Mouse (Mus musculus) cerebellum, adult 11-12 months (tissue): ENCODE data around the gene Aig1.
A peak's percentile ranks its signal among the peaks of the same experiment; 100 is the strongest.

Source experiments
- DNase-seq: peaks from one replicate; pipeline ENCODE4 v3.0.0; 2022

Aig1 gene

GRCm38 (mm10) chr10:13774910-13775309, 93.9 kb downstream of the Aig1 start:
- no peak for DNase-seq

GRCm38 (mm10) chr10:13770720-13771119, 98.1 kb downstream of the Aig1 start:
- peak; percentile 43 for DNase-seq

DNA sequence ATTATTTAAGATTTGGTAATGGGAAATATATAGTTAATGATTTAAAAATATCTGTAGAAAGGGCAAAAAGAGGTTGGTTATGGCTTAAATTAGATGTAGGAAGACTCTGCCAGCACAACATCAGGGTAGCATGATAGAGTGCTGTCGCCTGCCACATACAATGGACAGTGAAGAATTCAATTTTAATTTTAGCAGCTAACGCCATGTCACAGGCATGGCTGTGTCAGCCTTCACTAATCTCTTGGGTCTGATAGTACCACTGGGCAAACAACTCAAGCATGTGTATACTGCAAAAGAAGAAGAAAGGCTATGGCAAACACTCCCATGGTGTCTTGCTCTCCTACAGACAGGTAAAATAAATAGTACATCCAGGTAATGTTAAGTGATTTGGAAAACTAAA, 99.0 kb downstream of the Aig1 start:
- DNase-seq = no peak

GRCm38 (mm10) chr10:13768866-13769265, 99.9 kb downstream of the Aig1 start:
- DNase-seq = no peak

DNA sequence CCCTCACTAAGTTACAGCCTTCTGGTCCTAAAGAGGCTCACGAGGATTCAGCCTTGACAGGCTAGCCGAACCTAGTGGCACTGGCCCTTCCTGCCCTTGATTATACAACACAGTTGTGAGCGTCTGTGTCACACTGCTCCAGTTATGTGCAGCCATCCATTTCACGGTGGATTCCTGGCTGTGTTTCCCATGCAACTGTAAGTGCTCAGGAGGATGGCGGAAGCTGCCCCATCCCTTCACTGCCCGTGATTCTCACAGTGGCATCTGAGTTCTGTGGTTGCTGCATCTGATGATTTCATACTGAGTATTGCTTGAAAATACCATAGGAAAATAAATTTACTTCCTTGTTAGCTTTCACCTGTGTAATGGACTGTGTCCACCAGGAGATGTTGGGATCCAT, 101.7 kb downstream of the Aig1 start:
- DNase-seq = peak; percentile 27

- peak; percentile 2 for DNase-seq
Measured at GRCm38 (mm10) chr10:13763151-13763550, 105.6 kb downstream of the Aig1 start.

- no peak for DNase-seq
Measured at GRCm38 (mm10) chr10:13754712-13755111, 114.1 kb downstream of the Aig1 start.

- no peak for DNase-seq
Measured at GRCm38 (mm10) chr10:13753777-13754176, 115.0 kb downstream of the Aig1 start.

GRCm38 (mm10) chr10:13739494-13740140, 129.2 kb downstream of the Aig1 start:
- DNase-seq = peak; percentile 90

DNA sequence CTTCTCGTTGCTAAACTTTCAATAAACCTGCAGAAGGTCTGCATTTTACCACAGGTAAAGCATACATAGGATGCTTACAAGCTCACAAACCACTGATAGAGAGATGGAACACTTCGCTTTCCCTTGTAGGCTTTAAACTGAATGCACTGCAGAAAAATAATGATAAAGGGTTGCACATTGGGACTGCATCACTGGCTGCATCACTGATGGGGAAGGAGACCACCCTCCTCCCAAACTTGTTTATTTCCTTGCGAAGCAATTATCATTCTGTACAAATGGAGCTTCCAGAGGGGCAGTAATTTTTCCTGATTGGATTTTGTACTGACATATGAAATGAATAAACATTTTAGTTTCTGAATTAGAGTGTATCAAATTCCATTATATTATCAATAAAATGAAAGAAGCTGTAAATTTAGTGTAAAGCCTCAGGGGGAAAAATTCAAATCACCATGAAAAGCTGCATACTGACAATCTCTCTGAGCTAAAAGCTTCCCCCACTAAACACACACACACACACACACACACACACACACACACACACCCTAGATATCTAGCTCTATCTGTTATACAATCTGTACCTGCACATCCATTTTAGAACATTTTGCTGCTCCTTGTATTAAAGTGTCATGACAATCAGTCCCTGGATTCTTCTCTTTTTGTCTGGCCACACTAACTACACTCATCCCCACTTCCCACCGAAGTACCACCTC, 138.6 kb downstream of the Aig1 start:
- no peak for DNase-seq

DNA sequence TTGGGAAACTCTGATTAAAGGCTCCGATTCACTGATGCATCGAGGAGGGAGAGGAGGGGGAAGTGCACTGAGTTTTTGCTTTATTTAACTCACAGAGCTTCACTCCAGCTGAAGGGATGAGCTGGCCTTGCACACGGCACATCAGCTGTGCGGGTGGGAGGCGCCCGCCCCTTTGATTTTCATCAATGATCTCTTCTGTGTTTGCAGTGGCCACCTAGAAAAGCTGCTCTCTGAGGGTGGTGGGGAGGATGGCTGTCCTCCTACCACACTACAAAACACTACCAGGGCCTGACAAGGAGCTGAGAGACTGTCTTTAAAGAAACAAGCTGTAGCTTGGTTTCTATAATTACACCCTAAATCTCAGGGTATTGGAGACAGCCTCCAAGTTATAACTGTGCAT, 141.1 kb downstream of the Aig1 start:
- no peak for DNase-seq

DNA sequence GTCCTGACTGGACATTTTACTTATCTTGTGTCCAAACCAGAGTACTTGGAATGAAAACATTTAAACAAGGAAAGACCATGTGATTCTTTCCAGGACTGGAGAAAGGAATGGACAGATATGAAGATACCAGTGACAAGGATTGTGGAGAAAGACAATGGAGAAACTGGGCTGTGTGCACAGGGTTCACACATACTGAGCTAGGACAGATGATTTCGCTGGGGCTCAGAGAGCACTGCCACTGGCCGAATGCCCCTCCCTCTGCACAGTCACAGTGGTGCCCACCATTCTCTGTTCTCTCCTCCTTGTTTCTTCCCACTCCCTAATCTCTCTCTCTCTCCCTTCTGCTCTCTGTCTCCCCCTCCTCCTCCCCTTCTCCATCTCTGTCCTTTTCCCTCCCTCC, 142.6 kb downstream of the Aig1 start:
- DNase-seq = no peak

DNA sequence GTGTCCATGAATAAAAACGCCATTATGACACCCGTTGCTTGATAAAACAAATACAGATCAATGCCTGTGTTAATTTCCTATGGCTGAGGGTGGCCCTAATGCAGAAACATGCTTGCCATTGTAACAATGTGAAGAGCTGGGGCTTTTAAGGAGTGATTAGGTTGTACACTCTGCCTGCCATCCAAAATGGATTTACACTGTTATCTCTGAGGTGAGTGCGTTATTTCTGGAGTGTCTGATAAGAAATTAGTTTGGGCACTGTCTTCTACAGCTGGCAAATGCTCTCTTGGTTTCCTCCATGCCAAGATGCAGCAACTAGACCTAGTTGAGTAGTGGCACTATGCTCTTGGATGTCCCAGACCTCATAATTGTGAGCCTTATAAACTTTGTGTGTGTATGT, 143.5 kb downstream of the Aig1 start:
- no peak for DNase-seq

DNA sequence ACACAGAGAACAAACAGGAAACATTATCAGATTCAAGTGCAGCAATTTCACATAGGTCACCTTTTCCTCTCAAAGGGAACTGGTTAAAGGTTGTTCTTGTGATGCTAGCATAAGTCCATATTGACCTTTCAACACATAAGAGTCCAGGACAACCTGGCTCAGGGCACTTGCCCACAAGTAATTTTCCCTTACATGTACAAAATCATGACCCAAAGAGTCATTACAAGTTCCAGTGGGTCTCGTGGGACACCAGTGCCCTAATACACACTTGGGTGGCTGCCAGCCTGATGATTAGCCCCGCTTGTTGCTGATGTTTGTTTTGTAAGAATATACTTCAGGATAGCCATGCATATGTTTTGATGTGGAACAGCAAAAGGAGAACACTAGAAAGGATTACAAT, 152.6 kb downstream of the Aig1 start:
- no peak for DNase-seq

GRCm38 (mm10) chr10:13715584-13715983, 153.2 kb downstream of the Aig1 start:
- DNase-seq = no peak

- DNase-seq = no peak
Measured at GRCm38 (mm10) chr10:13714920-13715293, 153.9 kb downstream of the Aig1 start.

DNA sequence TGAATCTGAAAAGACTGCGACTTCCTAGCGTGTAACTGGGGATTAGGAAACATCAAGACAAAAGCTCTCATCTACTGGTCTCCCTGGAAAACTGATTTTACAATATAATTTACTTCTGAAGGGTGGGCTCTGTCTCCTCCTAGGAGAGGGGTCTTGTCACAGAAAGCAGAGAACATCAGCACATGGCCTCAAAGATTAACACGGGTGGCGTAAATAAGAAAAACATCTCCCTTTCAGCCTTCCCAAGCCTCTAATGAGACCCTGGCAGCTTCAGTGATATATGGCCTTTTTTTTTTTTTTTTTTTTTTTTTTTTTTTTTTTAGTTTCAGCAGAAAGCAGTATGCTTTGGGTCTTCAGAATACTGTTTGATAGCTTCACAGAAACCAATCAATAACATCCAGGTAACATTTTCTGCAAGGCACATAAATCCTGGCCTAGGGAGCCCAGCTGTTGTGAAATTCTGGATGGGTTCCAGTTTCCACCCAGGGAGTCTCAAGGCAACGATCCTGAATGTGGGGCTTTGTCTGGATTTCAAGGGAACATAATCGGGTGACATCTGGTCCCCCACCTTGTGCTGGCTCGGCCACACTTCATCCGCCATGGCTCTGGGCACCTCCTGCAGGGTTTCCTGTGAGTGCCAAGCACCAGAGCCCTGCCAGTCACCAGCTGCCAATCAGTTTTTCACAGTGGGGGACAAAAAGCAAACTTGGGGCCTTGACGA, 154.4 kb downstream of the Aig1 start:
- DNase-seq = peak; percentile 94

DNA sequence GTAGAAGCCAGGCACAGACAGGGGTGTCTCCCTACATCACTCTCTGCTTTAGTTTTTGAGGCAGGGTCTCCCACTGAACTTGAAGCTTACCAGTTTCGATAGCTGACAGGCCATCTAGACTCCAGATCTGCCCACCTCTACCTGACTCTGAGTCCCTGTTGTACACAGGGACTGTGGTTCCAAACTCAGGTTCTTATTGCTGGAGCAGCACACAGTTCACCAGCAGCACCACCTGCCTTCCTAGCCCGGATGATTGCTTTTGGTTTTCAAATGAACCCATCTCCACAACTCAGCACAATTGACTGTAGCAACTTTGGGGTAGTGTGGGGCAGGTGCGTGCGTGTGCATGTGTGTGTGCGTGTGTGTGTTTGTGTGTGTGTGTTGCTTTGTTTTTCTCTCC, 155.1 kb downstream of the Aig1 start:
- DNase-seq = no peak

DNA sequence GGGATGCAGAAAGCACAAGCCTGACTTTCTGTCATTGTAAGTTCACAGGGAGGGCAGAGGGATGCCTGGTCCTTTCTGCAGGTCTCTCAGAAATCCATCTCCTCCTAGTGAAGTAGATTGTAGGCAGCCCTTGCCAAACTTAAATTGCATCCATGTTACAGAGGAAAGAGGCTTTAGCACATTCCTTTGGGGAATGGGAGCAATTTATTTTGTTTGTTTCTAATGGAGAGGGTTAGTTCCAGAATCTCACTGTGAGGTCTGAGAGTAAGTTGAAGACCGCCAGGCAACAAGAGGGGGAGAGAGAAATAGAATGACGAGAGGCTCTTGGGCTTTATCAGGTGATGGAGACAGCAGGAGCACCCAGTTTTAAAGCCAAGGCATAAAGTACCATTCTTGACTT, 155.7 kb downstream of the Aig1 start:
- DNase-seq = no peak

GRCm38 (mm10) chr10:13711281-13711829, 157.4 kb downstream of the Aig1 start:
- DNase-seq = no peak

DNA sequence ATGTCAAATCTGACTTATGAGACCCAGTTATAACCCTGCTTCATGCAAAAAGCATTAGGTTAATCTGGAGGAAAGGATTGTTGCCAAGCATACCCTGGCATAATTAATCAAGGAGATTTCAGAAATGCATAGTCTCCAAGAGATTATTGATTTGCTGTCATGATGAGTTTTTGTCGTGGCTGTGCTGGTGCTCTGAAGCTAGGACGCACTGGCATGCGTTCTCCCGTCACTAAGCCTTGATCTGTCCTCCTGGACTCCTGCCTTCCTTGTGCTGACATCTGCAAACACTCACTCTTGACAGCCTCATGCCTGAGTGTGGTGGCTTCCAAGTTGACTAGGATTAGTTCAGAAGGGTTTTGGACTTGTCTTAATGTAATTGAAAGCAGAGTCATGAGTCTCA, 163.0 kb downstream of the Aig1 start:
- no peak for DNase-seq

DNA sequence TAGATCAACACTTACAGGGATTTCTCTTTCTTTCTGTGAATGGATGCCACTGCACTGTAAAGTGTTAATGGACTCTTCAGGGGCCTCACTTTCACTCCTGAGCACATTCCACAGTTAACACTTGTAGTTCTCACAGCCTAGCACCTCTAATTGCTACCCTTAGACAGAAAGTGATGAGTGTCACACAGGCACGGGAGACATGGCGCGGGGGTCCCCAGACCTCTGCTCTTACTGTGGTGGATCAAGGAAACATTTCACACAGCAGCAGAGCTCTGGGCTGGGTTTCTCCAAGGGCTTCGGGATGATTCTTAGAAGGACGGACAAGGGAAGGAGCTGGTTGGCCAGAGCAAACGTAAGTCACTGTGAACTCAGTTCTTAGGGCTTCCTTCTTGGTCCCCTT, 166.1 kb downstream of the Aig1 start:
- DNase-seq = no peak

- DNase-seq = peak; percentile 69
Measured at GRCm38 (mm10) chr10:13702043-13702442, 166.7 kb downstream of the Aig1 start.

GRCm38 (mm10) chr10:13696326-13696725, 172.5 kb downstream of the Aig1 start:
- DNase-seq = no peak
